Mouse (Mus musculus) right cerebral cortex, postnatal 14 days (tissue): ENCODE measurements around the gene Rffl.
A peak's percentile ranks its signal among the peaks of the same experiment; 100 is the strongest.

Experiments used
- DNase-seq: peaks from one replicate; pipeline ENCODE4 v3.0.0; 2022

Rffl gene

GRCm38 (mm10) chr11:82870173-82871030 lies 608 bp downstream of the Rffl start:
- DNase-seq, result peak; percentile 22

- no peak for DNase-seq
Observed at GRCm38 (mm10) chr11:82869506-82870172, 1.4 kb downstream of the Rffl start.

- no peak for DNase-seq
Observed at GRCm38 (mm10) chr11:82867956-82868355, 3.1 kb downstream of the Rffl start.

DNA sequence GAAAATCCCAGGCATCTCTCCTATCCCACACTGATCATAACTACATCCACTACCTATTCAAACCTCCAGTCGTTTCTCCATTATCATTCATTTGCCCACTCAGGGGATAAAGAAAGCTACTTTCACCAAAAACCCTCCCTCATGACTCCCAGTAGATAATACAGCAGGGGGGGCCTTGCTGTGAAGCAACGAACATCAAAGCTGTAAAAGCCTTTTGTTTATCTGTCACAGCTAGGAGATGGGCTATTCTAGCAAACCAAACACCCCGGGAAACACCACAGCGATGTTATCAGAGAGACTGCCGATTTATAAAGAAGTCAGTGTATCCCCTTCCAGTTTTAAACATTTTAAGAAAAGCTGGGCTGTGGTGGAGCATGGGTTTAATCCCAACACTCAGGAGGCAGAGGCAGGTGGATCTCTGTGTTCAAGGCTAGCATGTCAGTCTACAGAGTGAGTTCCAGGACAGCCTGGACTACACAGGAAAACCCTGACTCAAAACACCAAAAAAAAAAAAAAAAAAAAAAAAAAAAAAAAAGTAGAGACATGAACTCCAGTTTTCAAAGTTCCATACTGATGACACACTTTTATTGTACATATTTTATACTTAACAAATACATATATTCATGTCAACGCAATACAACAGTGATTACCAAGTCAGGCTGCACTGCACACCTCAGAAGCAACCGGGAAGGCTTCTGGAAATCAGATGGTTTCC lies 4.0 kb downstream of the Rffl start:
- DNase-seq, result no peak

DNA sequence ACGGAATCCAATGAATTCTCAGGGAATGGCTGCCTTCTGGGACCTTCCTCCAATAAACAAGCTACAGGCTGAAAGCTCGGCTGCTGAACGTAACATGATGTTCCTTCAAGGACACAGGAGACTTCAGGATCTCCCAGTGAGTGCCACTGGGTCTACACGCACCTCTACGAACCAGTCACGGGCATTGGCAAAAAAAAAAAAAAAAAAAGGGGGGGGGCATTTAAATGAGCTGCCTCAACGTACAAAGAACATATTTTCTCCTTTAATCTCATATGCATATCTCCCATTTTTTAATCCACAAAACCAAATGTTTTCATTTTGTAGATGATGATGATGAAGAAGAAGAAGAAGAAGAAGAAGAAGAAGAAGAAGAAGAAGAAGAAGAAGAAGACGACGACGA lies 5.1 kb downstream of the Rffl start:
- no peak for DNase-seq

DNA sequence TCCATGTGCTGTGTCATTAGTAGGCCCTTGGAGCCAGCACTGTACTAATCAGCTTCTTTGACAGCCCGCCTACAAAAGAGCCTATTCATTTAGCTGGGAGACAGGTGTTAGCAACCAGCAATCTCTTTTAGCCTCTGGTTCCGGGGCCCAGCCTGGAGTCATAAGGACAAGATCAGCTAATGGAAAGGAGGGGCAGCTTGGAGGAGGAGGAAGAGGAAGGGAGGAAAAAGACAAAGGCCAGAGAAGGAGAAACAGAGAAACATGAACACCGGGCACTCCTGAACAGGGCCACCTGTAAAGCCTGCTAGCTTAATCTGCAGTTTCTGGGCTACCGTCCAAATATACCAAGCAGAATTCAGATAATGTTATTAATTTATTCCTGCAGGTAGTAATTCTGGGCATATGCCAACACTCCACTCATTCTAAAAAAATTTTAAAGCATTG lies 7.5 kb downstream of the Rffl start:
- no peak for DNase-seq

GRCm38 (mm10) chr11:82863059-82863458 lies 8.0 kb downstream of the Rffl start:
- no peak for DNase-seq

- no peak for DNase-seq
Observed at GRCm38 (mm10) chr11:82862638-82863037, 8.4 kb downstream of the Rffl start.

GRCm38 (mm10) chr11:82861558-82861957 lies 9.5 kb downstream of the Rffl start:
- no peak for DNase-seq

DNA sequence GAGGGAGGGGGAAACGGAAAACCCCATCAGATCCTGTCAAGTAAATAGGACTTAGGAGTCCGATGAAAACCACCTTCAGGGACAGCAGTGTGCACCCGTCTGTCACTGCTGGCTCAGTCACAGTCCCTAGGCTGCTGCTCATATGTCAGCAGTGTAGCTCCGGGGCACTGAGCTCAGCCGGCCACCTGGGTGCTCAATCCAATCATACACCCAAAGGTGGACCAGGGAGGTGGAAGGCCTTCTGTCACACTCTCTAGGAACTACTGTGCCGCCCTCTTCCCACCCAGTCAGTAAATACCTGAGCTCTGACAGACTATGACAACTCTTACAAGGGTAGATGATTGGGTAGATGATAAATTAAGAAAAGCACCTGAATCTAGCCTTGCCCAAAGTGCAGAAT lies 10.3 kb downstream of the Rffl start:
- DNase-seq, result no peak

DNA sequence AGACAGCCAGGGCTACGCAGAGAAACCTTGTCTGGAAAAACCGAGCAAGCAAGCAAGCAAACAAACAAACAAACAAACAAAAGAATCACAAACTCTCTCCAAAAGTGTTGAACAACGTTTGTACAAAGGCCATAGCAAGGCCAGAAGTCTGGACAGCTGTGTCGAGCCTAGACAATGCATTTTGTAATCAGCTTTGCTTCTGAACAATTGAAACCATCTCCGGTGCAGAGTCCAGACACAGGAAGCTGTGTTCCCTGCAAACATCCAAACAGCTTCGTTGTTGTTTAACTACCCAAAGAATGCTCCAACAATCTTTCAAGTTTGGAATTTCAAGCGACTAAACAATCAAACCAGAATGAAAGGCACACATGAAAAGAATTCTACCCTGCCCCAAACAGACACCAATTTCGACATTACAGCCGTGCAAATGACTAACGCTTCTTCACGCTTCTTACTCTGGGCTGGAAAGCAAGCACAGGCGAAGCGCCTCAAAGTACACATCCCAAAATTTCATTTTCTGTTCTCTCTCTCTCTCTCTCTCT lies 13.6 kb downstream of the Rffl start:
- no peak for DNase-seq

DNA sequence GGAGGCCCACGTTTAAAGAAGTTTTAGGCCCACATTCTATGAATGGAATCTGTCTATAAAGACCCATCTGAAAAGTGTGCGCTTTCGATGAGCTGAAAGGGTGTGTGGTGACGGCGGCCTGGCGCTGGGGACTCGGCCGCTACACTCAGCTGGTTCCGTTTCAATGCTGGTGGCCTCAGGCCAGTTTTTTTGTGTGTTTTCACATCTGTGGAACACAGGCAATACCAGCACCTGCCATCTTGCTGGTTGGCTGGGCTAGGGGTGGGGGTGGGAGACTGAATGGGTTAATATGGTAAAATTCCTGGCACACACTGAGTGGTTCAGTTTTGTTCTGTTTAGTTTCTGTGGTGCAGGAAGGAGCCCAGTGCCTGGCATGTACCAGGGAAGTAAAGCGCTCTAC lies 15.0 kb downstream of the Rffl start:
- no peak for DNase-seq

- no peak for DNase-seq
Observed at GRCm38 (mm10) chr11:82855327-82855973, 15.6 kb downstream of the Rffl start.

DNA sequence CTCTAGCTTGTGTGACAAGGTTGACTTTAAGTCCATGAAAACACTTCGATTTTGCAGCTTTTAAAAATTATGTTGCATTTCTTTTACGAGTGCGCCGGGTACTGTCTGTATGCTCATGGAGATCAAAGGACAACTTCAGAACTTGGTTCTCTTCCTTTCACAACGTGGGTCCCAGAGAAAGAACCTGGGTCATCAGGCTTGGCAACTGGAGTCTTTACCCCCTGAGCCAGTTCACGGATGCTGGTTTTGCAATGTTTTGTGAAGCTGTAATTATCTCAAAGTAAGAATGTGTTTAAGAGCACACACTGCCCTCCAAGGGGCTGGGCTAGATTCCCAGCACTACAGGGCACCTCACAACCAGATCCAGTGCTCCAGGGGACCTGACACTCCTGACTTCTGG lies 16.9 kb downstream of the Rffl start:
- DNase-seq, result no peak

- DNase-seq, result no peak
Observed at GRCm38 (mm10) chr11:82852958-82853357, 18.1 kb downstream of the Rffl start.

DNA sequence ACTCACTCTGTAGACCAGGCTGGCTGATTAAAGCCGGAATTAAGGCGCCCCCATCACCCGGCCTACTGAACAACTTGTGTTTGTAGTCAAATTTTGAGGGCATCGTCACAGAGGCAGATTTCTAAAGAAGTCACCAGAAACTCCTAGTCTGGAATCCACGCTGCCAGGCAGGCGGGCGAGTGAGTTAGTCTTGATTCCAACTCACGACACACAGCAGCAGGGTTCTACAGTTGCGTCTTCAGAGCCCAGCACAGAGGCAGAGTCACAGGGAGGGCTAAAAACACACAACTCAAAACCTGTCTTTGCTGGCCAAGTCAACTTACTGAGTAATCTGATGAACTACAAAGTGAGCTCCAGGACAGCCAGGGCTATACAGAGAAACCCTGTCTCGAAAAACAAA lies 18.5 kb downstream of the Rffl start:
- DNase-seq, result no peak

DNA sequence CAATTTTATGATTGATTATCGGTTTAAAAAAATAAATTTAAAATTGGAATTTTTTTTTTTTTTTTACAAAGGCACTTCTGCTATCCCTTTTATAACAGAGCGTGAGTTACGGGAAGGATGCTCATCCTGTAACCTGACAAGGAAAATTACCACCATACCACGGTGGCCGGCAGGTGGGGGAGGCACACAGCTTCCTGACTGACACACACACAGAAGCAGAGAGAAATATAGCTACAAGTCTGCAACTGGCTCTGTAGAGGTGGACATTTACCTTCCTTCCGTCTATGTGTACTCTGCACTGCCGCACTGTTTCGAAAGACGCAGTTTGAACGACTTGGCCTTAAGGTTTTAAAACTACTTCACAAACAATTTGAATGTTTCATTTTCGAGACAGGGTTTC lies 18.9 kb downstream of the Rffl start:
- DNase-seq, result no peak

- no peak for DNase-seq
Observed at GRCm38 (mm10) chr11:82850259-82850658, 20.8 kb downstream of the Rffl start.

GRCm38 (mm10) chr11:82847571-82848000 lies 23.4 kb downstream of the Rffl start:
- no peak for DNase-seq

GRCm38 (mm10) chr11:82846938-82847337 lies 24.1 kb downstream of the Rffl start:
- DNase-seq, result no peak

GRCm38 (mm10) chr11:82846079-82846436 lies 25.0 kb downstream of the Rffl start:
- no peak for DNase-seq

- DNase-seq, result peak; percentile 27
Observed at GRCm38 (mm10) chr11:82845415-82846078, 25.5 kb downstream of the Rffl start.
